Mouse (Mus musculus) small intestine, adult 2 months (tissue): ENCODE data around the gene Rarg.

Source experiments
- CTCF ChIP-seq: fragments of 200-500 bp; IDR thresholded peaks from 2 replicates; pipeline ENCODE4 v1.5.1; 2012; ENCODE audit warnings: low read depth, mild to moderate bottlenecking, control low read depth, inconsistent platforms, low read length, moderate library complexity, mixed read lengths; ENCODE audit not compliant: insufficient replicate concordance, insufficient read length; ENCODE audit errors: extremely low read depth
- POLR2A ChIP-seq: fragments of 200-500 bp; IDR thresholded peaks from 2 replicates; pipeline ENCODE4 v1.6.1; 2012; ENCODE audit warnings: low read depth, mild to moderate bottlenecking, control low read depth, inconsistent platforms, low read length, moderate library complexity

DNA sequence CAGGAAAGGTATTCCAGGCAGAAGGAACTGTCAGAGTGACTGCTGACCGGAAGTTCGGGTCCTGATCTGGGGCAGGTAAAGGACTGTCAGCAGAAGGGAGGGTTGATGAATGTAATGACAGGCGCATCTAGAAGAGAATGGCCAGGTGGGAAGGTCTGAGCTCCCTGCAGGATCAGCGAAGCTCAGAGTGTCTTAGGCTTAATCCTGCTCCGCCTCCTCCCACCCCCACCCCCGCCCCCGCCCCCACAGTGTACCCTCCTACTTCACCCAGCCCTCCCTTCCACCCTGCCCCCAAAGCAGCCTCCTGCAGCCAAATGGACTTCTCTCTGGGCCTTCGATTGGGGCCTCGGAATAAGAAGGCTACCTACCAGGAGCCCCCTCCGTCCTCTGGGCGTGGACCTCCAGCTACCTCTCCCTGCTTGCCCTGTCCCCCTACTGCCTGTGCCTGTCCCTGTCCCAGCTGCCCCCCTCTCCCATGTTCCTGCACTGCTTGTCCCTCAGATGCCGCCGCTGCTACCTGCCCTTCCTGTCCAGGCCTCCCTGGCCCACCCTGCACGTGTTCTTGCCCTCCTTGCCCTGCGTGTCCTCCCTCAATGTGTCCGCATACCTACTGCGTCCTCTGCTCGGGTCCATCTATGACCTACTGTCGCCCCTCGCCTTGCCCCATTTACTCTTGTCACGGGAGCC, 13.1 kb upstream of the Rarg start, which contains the start of gene Gm9918:
- TF ChIP-seq POLR2A (no peak), CTCF (no peak)
